Mouse (Mus musculus) thymus, postnatal 4 days (tissue): ENCODE measurements around the gene Poln.

Source experiments
- DNase-seq: peaks from one replicate; pipeline ENCODE4 v3.0.0; 2021

Poln gene

DNA sequence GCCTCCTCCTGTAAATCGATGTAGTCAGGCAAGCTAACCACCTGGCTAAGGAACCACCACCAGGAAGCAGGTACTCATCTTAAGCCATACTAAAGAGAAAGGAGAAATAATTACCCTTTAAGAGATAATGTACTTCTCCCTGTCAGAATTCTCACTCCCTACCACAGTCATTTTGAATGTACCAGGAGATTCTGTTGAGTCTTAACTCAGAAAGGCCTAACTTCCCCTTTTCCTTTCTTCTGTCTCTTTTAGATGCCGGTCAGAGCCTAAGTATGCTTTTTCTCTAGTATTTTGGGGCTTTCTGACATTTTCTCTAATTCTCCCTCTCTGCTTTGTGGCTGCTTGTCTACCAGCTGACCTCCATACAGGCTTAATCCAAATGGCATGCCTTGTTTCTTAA lies 76.2 kb downstream of the Poln start:
- DNase-seq: no peak

DNA sequence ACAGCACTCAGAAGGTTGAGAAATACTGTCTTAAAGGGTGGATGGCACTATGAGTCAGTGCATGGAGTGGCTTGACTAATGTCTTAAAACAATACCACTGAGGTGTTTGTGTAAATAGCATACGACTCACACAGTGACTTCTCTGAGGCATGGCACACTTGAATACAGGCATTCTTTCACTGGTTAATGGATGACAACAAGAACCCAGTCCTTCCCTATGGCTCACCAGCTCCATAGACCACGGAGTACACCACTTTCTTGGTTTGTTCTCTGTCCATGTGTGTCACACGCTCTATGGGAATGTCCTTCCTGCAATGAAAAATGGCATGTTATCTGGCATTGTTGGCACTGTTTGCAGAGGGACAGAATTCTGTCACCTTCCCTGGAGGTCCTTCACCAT lies 136.7 kb downstream of the Poln start:
- DNase-seq: no peak

DNA sequence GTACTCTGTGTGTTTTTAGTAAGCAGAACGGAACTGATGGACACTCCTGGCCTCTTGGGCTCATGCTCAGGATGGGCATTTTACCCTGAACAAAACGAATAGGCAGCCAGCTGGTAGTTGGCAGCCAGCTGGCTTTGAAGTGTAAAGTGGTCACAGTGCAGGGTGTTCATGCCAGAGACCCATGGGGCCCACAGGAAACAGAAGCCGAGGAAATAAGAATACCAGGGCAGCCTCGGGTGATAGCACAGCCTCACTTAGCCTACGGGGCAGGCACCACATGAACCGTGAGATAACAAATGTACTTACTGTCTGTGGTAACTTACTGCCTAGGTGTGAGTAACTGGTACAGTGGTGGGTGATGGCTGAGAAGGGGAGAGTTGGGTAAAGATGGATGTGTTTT lies 138.2 kb downstream of the Poln start:
- DNase-seq: no peak

DNA sequence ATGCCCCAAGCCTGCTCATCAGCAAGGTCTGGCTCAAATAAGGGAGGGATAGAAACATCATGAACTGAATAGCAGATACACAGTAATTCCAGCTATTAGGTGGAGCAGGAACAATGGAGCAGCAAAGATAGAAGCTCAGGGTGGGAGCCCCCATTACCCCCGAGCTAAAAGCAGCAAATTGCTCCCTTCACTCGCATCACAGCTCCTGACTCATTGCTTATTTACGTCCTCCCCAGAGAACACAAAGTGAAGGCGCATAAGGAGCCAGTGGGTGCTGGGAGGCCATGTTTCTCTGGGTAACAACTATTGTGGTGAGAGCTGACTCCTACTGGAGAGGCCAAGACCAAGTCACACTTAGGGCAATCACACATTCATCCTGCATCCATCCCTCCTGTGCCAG lies 139.1 kb downstream of the Poln start:
- DNase-seq: no peak

DNA sequence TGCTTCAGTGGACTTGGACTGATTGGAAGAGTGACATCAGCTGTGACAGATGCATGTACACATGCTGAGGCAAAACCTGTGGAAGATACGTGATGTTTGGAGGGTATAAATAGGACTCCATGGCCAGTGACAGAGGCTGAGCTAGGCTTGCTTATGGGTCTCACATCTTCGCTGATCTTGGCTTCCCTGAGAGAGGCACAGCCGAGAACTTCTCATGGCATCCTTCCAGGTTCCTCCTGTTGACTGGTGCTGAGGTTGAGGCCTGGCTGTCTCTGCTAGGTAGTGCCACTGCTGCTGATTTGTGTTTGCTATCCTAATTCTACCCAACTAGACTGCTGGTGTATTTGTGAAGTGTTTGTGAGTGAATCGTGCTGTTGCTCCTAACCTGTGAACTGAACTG lies 150.3 kb downstream of the Poln start:
- DNase-seq: no peak

DNA sequence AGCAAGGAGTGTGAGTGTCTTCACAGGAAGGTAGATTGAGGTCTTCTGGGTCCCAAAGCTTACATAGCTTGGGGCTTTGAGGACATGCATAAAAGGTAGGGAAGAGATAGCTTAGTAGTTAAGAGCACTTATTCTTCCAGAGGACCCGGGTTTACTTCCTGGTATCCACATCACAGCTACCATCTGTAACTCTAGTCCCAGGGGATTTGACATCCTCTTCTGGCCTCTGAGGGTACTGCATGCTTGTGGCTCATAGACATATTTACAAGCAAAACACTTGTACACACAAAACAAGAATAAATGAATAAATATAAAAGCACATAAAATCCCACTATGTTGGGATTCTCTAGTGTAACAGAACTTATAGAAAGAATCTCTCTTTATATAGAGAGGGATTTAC lies 154.6 kb downstream of the Poln start:
- DNase-seq: peak; percentile 27

DNA sequence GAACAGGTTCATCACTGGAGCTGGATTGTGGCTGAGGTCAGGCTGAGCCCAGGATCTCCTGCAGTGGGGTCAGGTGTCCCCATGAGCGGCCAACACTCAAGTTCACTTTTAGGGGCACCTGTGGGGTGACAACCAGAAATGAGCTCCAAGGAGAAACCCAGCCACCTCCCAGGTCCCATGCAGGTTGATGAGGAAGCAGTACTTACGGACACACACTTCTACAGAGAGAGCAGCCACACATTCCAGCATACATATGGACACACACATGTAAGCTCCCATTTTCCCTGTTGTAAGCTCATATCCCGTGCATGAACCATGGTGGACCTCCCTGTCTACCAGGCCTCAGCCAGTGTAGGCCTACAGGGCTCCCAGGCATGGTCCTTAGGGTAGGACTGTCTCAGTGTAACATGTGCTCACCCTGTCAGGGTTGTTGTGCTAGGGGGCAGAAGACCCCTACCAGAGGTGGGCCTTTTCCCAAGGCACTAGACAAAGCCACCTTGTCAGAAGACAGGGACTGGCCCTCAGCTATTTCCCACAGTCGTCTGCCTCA lies 161.8 kb downstream of the Poln start:
- DNase-seq: no peak

DNA sequence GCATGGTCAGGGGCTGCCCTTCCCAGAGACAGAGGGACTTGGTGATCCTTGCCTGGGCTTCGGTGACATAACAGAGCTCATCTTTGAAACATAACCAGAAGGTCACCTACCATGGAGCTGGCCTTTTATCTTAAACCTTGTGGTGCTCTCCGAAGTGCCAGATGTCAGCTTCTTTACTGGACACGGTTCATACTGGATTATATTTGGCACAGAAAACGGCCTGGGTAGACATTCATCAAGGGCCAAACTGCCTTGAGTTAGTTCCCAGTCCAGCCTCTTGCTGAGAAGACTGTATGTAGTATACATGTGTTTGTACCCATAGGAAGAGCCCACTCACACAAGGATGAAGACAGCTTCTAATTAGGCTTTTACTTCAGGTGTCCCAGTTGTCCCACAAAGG lies 162.4 kb downstream of the Poln start:
- DNase-seq: no peak

DNA sequence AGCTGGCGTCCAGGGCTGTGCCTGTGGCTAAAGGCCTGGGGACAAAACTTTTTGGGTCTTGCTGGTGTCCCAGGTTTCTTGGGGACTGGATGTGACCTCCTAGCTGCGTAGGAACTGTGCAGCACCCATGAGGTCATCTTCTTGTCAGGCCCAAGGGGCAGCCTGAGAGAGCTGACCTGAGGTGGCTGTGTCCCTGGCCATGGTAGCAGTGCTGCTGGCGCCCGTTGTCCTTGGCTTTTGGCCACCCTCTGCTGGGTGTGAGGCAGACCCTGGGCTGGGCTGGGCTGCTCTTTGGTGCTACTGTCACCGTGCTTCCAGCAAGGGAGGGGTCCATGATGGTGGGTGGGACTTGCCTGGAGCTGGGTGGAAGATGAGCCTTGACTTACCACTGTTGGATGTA lies 164.6 kb downstream of the Poln start:
- DNase-seq: no peak

DNA sequence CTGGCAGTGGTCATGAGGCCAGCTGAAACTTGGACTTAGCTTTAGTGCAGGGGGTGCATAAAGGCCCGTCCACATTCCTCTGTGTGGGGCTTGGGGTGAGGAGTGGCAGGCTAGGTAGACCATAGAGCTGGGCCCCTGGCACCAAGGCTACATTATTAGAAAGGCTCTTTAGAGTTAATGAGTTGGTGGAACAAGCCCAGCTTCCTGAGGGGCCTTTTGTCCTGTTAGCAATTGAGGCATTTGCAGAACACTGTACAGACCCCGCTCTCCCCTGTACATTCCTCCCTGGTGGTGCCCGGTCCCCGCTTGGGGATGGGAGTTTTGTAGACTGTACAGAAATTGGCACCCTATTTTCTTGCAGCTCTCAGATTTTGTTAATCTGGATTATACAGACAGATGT lies 166.6 kb downstream of the Poln start:
- no peak for DNase-seq

DNA sequence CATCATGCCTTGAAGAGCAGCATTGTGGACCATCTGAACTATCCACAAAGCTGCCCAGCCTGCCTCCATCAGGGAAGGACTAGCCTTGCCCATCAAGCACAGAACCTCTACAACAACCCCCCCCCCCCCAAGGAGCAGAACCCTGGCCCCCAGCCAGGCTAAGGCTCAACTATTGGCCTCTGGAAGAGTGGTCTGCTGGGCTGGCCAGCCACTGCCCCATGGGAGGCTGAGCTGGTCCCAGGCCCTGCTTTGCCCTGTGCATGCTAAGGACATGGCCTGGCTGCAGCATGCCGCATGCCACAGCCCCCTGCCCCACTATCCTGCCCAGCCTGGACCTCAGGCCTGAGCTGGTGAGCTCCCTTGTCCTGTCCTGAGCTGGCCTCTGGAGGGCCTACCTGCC lies 167.8 kb downstream of the Poln start:
- no peak for DNase-seq

DNA sequence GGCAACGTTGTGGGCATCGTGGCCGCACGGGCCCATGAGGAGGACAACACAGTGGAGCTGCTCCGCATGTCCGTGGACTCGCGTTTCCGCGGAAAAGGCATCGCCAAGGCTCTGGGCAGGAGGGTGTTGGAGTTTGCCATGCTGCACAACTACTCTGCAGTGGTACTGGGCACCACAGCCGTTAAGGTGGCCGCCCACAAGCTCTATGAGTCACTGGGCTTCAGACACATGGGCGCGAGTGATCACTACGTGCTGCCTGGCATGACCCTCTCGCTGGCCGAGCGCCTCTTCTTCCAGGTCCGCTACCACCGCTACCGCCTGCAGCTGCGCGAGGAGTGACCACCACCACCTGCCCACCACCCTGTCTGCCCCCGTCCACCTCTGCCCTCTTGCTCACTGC lies 168.4 kb downstream of the Poln start:
- no peak for DNase-seq

DNA sequence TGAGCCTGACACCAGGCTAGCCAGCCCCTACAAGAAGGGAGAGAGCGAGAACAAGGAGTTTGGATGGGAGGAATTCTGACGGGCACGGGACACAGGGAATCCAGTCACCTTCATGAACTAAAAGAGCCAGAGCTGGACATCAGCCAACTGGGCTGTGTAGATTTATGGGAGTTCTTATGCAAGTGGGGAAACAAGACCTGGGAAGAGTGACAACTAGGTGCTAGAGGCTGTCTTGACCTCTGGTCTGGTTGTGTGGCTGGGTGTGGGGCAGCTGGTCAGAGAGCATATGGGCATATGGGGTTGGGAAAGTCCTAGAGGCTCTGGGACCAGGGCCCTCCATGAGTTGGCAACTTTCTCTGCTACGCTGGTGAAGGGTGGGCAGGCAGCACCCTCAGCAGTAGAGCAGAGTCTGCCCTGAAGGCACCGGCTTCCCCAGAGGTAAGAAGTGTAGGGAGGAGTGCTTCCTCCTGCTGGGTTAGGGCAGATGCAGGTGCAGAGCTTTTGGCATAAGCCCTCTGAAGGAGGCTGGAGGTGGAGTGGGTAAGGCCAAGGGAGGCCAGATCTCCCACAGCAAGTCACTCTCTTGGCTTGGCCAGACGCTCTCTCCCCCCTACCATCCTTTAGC lies 169.7 kb downstream of the Poln start:
- DNase-seq: no peak

DNA sequence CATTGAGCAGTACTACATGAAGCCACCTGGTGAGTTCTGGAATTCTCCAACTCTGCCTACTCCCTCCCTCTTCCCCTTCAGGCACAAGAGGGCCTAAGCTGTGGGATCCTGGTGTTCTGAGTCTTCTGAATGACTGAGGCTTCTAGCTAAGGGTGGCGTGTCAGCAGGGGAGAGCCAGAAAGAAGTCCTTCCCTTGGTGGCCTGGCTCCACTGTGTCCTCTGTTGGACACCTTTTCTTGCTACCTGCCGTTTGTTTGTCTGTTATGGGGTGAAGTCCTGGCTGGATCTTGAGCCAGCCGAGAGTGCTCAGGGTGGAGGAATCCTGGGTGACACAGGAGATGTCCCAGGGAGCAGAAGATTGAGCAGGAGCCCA lies 170.8 kb downstream of the Poln start:
- DNase-seq: no peak

DNA sequence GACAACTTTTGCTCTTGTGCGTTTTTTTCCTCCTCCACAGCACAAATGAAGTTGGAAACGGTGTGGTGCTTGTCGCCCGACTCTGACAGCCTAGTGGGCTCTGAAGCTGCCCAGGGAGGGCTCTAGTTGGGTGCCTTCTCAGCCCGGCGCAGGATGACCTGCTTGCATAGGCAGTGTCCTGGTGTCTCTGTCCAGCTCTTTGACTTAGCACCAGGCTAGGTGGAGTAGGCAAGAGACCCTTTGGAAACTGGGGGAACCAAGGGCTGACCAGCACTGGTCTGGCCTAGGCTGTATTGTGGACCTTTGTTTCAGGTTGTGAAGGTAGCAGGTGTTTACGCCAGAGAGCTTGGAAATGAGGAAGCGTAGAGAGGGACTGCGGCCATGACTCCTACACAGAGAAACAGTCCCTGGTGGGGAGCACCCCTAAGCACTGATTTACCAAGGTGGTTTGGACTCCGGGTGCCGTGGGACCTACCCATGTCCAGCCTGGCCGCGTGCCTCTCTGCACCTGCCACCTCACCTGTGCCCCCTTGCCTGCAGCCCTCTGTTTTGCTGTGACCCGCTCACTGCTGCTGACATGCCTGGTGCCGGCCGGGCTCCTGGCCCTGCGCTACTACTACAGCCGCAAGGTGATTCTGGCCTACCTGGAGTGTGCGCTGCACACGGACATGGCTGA lies 171.3 kb downstream of the Poln start:
- DNase-seq: no peak

DNA sequence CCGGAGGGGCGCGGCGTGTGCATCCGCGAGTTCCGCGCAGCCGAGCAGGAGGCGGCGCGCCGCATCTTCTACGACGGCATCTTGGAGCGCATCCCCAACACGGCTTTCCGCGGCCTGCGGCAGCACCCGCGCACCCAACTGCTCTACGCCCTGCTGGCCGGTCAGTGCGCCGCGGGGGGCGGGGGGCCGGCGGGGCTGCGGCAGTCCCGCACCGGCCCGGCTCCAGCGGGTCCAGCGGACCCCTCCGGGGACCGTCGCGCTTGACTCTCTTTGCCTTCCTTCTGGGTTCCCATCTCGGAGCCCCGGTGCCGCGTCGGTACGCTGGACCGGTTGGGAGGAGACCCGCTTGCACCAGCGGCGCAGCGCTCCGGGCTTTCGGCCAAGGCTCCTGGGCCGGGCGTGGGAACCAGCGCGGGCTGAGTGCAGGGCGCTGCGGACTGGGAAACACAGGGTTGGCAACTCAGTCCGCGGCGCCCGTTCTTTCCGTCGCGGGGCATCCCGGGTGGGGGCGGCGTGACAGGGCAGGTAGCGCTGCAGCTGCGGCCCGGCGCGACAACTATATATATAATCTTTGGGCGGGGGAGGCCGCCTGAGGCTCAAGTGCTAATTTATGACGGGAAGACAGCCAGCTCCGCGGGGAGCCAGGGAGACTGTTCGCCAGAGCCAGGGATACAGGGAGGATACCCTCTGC lies 172.1 kb downstream of the Poln start:
- DNase-seq: peak; percentile 57

DNA sequence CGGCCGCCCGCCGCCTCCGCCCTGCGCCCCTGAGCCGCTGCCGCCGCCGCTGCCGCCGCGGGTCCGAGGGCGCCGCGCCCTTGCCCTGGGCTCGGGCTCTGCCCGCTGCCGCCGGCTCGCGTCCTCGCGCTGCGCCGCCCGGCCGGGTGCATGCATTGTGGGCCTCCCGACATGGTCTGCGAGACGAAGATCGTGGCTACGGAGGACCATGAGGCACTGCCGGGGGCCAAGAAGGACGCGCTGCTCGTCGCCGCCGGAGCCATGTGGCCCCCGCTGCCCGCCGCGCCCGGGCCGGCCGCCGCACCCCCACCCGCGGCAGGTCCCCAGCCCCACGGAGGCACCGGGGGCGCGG lies 172.6 kb downstream of the Poln start:
- DNase-seq: no peak

DNA sequence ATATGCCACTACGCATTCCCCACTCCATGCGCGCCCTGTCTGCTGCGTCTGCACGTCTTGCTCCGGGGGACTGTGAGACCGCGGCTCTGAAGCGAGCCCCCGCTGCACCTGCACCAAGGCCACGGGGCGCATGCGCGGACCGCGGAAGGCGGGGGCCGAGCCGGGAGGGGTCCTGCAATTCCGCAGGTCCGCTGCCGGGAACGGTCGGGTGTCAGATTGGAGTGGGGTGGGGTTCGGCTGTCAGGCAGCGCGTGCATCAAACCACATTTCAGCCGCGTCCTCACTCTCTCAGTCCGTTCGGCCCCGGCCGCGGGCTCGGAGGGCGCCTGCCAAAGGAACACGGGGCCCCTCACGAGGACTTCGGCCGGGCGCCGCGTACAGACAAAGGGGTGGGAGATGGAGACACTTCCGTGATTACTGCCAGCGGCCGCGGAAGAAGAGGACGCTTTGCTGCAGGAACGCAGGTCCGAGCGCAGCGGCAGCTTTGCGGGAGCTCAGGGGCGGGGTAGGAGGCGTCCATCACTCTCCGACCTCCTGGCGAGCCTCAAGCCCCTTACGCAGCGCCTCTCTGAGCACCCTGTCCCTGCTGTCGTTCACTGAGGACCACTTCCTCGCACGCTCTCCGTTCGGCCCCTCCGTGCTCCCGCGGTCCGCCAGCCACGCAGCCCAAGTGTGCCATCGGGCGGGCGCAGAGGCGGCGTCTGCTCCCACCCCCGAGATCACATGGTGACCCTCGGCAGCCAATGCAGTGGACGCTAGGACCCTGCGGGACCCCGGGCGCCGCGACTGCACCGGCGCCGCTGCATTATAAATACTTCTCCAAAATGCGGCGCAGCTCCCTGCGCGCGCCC lies 173.2 kb downstream of the Poln start, which contains the start of gene Nat8l:
TSS of gene Nat8l (plus strand) at position 142 of the 851 bp plus-strand sequence.
- DNase-seq: peak; percentile 80

DNA sequence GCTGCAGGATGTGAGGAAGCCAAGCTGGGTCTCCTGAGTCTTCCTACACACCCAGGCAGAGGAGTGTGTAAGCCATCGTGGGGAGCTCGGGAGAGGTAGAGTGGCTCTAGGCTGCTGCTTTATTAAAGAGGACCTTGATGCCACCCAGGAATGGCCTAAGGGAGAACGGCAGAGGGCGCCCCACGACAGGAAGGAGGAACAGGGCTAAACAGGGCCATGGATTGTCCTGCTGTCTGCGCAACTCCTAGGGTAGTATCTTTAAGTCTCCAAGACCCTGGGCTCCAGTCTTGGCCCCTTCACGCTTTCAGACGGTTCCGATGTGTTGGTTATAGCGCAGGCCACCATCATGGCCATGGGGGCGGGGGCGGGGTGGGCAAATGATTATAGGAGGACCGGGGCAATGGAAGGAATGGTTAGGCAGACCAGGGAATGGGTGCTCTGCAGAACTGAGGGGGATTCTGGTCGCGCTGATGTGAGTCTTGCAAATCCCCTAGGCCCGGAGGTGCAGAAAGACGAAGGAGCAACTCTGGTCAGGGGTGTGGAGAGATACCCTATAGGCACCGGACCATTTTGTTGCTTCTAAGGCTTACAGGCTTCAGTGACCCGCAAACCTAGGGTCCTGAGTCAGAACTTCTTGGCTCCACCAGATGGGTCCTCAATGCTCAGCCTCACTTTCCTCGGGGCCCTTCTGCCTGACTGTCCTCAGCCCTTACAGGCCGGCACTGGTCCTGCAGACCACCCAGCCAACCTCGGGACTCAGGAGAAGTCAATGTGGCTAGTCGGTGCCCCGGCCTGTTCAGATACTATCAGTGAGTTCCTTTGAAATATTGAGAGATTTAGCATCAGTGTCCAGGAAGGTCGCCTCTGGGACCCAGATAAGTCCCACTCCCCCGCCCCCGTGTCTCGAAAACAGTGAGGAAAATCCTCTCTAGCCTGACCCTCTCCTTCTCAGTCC lies 174.3 kb downstream of the Poln start:
- DNase-seq: peak; percentile 76

DNA sequence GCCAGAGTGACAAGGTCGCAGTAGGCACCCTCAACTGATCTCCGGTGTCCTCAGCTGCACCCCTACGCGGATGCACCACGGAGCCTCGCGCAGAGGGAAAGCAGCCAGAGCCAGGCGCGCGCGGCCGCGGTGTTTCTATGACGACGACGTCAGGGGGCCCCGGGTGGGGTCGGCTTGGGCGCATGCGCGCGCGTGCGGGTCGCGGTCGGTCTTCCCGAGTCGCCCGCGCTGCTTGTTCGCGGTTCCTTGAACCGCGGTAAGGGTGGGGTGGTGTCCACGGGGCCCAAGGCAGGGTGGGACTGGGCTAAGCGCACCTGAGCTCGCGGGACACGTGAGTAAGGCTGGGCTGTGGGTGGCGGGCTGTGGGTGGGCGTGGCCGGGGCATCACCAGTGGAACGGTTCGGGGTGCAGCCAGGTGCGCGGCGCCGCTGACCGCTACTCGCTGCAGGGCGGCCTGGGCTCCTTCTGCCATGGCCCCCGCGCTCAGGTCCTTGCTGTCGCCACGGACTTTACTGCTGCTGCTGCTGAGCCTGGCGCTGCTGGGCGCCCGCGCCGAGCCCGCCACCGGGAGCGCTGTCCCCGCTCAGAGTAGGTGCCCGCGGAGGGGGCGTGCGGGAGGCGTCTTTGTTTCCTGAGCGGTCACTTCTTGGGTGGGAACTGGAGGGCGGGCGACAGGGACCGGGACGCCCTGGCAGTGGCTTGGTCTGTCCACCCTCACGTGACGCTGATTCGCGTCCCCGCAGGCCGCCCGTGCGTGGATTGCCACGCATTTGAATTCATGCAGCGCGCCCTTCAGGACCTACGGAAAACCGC lies 185.7 kb downstream of the Poln start, which contains the start of gene Gm1673:
TSS of gene Gm1673 (plus strand) at position 125 of the 813 bp plus-strand sequence.
- peak; percentile 95 for DNase-seq

DNA sequence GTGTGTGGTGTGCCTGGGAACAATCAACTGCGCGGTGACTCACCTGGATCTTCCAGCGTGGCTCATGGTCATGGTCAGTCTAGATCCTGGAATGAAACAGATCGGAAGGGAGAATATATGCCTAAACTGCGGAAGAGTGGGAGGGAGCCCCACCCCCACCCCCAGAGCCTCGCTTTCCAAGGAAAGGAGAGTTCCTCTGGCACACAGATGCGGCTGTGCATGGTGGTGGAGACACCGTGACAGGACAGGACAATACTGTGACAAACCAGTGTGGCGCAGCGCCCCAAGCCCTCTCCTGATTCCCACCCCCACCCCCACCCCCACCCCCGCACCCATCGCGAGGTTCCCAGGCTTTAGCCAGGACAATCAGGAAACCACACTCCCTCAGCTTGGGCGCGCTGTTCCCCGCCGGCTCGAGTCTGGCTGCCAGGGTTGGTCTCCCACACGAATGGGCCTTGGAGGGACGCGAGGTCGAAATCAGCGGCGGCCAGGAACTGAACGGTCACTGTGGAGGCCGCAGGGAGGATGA lies 186.5 kb downstream of the Poln start:
- DNase-seq: no peak
